Mouse (Mus musculus) granulocyte monocyte progenitor cell, adult 5-6 weeks (primary cell): ENCODE measurements around the gene Samhd1. TPM values are rescaled to one million over a fixed set of nuclear protein-coding genes. Genes with fewer than 3 reads are reported as not detected.
"Not testable (repeated sequence)": the region's sequence is repeated elsewhere in the genome, so short reads cannot be mapped to it uniquely, and the experiment has no call there.

Experiments used
- ATAC-seq: replicated peaks from 2 replicates; pipeline ENCODE4 v1.8.0; 2016; ENCODE audit warnings: mild to moderate bottlenecking, moderate TSS enrichment, inconsistent platforms; ENCODE audit not compliant: poor library complexity, severe bottlenecking
- total RNA-seq, 2 experiments: library from RNA; stranded (forward) in 1 of 2; stranded (reverse) in 1 of 2; fragments of 200-712, 200-1000 nt in 1 of 2; fragments of >200 nt in 1 of 2; fragmentation: Nextera tagmentation in 1 of 2; gene quantifications; 2 replicates each; pipeline ENCODE4 v1.2.3; 2014 to 2017

The Samhd1 gene
- total RNA-seq (2014; fragmentation: Nextera tagmentation): 65.3 and 71.3 TPM in 2 replicates
- 77.6 and 88.2 TPM in 2 replicates for total RNA-seq (2017)

GRCm38 (mm10) chr2:157135014-157135413 lies at the start of gene Samhd1:
TSS of gene Samhd1 (minus strand) at chr2:157135265.
- peak; percentile 77 for ATAC-seq

GRCm38 (mm10) chr2:157178167-157178566 lies 43.1 kb upstream of the Samhd1 start:
- ATAC-seq: no peak

- no peak for ATAC-seq
Measured at GRCm38 (mm10) chr2:157176248-157176647, 41.2 kb upstream of the Samhd1 start.

- no peak for ATAC-seq
Measured at GRCm38 (mm10) chr2:157174416-157174815, 39.4 kb upstream of the Samhd1 start.

- ATAC-seq: no peak
Measured at GRCm38 (mm10) chr2:157173555-157173954, 38.5 kb upstream of the Samhd1 start.

- no peak for ATAC-seq
Measured at GRCm38 (mm10) chr2:157172984-157173383, 37.9 kb upstream of the Samhd1 start.

GRCm38 (mm10) chr2:157170626-157171025 lies 35.6 kb upstream of the Samhd1 start:
- no peak for ATAC-seq

DNA sequence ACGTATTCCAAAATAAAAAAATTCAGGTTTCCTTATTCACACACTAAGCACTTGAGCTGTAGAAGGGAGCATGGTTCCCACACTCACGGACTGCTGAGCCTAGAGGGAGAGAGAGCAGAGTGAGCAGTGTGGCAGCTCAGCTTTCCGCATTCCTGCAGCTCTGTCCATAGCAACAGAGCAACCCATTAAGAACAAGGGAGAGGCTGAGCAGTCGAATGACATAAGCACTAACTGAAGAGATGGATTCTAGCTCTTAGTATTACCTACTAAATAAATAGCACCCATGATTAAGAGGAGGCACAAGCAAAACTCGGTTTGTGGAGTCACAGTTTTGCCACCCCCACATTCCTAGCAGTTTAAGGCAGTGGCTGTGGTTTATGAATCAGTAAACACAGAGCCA lies 35.1 kb upstream of the Samhd1 start:
- no peak for ATAC-seq

DNA sequence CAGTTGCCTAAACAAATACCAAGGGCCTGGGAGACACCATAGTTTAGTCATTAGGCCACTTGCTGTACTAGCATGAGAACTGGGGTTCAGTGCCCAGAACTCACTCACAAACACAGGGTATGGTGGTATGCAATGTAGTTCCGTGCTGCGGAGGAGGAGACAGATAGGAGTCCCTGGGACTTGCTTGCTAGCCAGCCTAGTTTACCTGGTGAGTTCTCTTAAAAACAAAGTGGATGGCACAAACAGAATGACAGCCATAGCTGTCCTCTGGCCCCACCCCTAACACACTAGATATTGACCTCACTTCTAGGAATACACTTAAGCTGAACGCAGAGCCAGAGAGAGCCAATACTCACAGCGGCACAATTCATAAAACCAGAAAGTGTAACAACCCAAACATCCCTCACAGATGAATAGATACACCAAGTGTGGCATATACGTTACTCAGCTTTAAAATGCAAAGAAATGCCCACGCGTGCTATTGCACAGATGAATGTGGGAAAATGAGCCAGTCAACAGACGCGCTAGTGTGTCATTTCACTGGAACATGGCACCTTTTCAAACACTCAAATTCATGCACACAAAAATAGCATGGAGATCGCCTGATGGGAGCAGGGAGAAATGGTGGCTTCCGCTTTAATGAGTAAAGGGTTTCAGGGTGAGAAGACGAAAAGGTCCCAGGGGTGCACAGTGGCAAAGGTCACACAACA lies 31.5 kb upstream of the Samhd1 start:
- no peak for ATAC-seq

- not testable (repeated sequence) for ATAC-seq
Measured at GRCm38 (mm10) chr2:157165312-157166224, 30.5 kb upstream of the Samhd1 start.

DNA sequence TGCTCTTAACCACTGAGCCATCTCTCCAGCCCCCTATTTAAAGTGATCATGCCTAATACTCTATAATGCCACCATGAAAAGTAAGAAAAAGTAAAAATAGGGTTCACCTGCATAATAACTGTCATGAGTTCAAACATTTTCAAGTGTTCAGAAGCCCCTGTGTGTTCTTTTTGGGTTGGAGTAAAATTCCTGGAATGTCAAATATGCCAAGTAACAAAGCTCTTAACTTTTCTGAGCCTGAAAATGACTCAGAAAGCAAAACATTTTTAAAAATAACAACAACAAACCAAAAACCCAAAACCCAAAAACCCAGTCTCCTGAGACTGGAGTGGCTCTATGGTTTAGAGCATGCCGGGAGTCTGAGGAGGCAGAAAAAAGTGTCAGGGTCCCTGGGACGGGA lies 29.0 kb upstream of the Samhd1 start:
- ATAC-seq: no peak

- no peak for ATAC-seq
Measured at GRCm38 (mm10) chr2:157156079-157156478, 21.0 kb upstream of the Samhd1 start.

- no peak for ATAC-seq
Measured at GRCm38 (mm10) chr2:157153235-157153634, 18.2 kb upstream of the Samhd1 start.

DNA sequence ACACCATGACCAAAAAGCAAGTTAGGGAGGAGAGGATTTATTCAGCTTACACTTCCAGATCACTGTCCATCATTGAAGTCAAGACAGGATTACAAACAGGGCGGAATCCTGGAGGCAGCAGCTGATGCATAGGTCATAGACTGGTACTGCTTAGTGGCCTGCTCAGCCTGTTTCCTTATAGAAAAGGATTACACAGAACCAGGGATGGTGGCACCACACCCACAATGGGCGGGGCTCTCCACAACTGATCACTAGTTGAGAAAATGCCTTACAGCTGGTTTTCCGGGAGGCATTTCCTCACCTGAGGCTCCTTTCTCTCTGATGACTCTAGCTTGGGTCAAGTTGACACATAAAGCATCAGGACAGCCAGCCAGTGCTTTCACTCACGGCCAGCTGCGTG lies 13.4 kb upstream of the Samhd1 start:
- ATAC-seq: no peak

GRCm38 (mm10) chr2:157147397-157148020 lies 12.4 kb upstream of the Samhd1 start:
- ATAC-seq: no peak

GRCm38 (mm10) chr2:157145173-157145572 lies 10.1 kb upstream of the Samhd1 start:
- no peak for ATAC-seq

DNA sequence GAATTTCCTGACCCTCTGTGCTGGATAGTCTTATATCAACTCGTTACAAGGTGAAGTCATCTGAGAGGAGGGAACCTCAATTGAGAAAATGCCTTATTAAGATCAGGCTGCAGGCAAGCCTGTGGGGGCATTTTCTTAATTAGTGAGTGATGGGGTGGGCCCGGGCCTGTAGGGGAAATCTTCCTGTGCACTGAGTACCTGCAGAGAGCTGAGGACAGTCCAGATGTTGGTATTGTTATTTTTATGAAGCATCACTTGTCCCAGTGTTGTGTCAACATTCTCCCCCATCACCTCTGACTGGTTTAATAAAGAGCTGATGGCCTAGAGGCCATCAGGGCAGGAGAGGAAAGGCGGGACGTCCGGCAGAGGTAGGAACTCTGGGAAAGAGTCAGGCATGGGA lies 9.1 kb upstream of the Samhd1 start:
- no peak for ATAC-seq

DNA sequence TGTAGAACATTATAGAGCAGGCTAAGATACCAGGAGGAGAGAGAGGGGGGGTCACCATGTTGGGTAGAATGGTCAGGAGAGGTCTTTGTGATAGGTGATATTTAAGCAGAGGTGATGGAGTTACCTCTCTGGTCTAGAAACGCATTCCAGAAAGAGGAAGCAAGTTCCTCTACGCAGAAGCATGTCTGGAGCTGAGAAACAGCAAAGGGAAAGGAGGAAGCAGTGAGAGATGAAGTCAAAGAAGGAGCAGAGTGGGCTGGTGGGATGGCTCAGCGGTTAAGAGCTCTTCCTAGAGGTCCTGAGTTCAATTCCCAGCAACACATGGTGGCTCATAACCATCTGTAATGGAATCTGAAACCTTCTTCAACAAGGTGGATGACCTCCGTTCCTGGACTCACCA lies 6.9 kb upstream of the Samhd1 start:
- peak; percentile 47 for ATAC-seq

DNA sequence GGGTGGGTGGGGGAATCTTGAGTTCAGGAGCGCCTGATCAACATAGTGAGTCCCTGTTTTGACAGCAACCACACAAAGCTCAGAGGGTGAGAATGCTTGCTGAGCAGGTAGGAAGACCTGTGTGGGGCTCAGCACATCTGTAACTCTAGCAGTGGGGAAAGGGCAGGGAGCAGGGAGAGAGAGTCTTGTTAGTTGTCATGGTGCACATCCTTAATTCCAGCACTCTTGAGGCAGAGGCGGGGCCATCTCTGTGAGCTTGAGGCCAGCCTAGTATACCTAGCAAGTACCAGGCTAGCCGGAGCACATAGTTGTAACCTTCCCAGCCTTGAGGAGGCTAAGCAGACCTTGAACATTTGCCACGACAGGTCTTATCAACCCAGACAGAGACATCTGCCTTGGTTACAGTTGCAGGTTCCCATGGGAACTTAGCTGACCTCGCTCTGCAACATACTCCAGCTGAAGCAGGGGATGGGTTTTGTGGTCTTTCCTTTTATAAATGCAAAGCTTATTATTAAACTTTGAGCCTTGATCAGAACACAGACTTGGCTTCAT lies 4.3 kb upstream of the Samhd1 start:
- no peak for ATAC-seq

DNA sequence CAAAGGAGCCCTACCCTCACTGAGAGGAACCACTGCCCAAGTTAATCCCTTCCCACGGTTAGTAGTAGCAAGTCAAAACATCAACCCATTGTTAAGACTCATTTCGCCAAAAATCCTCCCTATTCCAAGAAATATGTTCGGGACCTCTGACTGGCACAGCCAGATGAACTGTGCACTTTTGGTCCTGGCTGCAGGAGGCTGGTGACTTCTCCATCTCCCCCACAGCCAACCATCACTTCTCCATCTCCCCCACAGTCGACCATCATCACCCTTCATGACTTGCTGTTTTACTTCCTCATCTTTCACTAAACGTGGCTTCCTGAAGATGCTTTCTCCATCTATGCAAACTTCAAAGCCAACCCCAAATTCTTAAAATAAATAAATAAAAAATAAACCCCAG lies 3.7 kb upstream of the Samhd1 start:
- peak; percentile 59 for ATAC-seq
